In the genomic region with DNA sequence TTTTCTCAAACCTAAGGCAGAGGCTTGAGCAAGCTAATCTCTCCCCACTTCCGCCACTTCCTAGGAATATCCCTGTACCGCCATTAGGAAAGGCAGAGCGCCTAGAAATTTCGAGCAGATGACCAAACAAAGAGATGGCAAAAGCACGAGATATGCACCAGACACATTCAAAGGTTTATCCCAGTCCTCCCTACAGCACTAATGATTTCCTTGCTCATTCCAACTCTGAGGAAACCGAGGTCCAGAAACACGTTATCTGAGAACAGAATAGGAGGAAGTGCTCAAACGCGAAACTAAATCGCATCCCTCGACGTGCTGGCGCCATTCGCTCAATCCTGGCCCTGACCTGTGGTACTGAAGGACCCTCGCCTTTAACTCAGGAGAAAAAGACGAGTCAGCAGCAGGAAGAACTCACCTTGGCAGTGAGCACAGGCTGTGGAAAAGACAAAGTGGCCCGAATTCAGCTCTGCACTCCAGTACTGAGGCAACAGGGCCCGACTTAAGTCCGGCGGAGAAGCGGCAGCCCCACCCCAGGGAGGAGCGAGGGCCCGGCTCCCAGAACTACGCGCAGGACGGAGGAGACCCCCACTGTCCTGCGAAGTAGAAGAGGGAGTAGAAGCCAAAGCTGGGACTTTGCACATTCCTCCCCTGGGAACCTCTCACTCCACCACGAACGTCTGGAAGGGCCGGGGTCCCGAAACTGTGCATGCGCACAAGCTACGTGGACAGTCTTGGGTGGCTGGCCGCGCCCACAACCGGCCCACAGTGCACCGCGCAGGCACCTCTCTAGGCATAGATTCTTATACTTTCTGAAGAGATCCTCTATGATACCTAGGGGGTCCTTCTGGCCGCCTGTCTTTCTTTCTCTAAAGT, we compare ENCODE assay signal across 7 mouse cellular contexts. TPM values are rescaled to one million over a fixed set of nuclear protein-coding genes. Genes with fewer than 3 reads are reported as not detected.
A peak's percentile ranks its signal among the peaks of the same experiment; 100 is the strongest.
DNase-seq lines count a peak whose midpoint lies in the region; ATAC-seq and TF ChIP-seq lines count a peak whose summit lies in the region.

Gene Akr1a1, minus strand, starts transcription at position 757 of the 873 bp plus-strand sequence.

- peak within 1 kb of the TSS; percentile 95 for H3K27ac ChIP-seq in intestine, postnatal 0 days (ENCODE audit: low read depth, low read length)
- H3K27ac ChIP-seq in midbrain, embryonic 12.5 days (replicated peaks), result peak within 1 kb of the TSS; percentile 79
- H3K27ac ChIP-seq in small intestine, adult 2 months (ENCODE audit: insufficient read depth, low read depth, low read length), result peak within 1 kb of the TSS; percentile 93

- H3K27me3 ChIP-seq in intestine, postnatal 0 days (replicated peaks; ENCODE audit: control insufficient read depth, insufficient read depth, low read length), result no peaks in the 10 kb centered on the region
- no peaks in the 10 kb centered on the region for H3K27me3 ChIP-seq in midbrain, embryonic 12.5 days
- no peaks in the 10 kb centered on the region for H3K27me3 ChIP-seq in small intestine, adult 2 months (ENCODE audit: control insufficient read depth, insufficient read depth, low read length)

- H3K4me1 ChIP-seq in intestine, postnatal 0 days (replicated peaks; ENCODE audit: control insufficient read depth, insufficient read depth, low read length), result peaks cover 9% of the 10 kb centered on the region
- peaks cover 36% of the 10 kb centered on the region for H3K4me1 ChIP-seq in midbrain, embryonic 12.5 days
- H3K4me1 ChIP-seq in small intestine, adult 2 months (ENCODE audit: control insufficient read depth, insufficient read depth, insufficient read length, low read length), result peaks cover 13% of the 10 kb centered on the region; the same call in 1 of the 2 replicates

- peak; percentile 91 for TF ChIP-seq POLR2A in small intestine, adult 2 months (IDR thresholded peaks at IDR 0.05; ENCODE audit: low read depth, low read length)

- intact Hi-C loops in left cerebral cortex, postnatal 4 days (cut with DNase I), result loop anchor here (2.0 kb wide), 1 partner anchor 24 kb away; the partner anchor contains the start of gene Nasp

- H3K9me3 ChIP-seq in intestine, postnatal 0 days (ENCODE audit: control insufficient read depth), result no peaks in the 10 kb centered on the region
- H3K9me3 ChIP-seq in midbrain, embryonic 12.5 days, result no peaks in the 10 kb centered on the region

- peak within 1 kb of the TSS; percentile 85 for H3K4me3 ChIP-seq in intestine, postnatal 0 days (ENCODE audit: low read depth, low read length)
- H3K4me3 ChIP-seq in midbrain, embryonic 12.5 days, result peak within 1 kb of the TSS; percentile 91
- peak within 1 kb of the TSS; percentile 96 for H3K4me3 ChIP-seq in small intestine, adult 2 months (ENCODE audit: low read depth, low read length)

- H3K4me2 ChIP-seq in intestine, postnatal 0 days (replicated peaks; ENCODE audit: low read depth), result peak within 1 kb of the TSS; percentile 74
- H3K4me2 ChIP-seq in midbrain, embryonic 12.5 days (replicated peaks), result peak within 1 kb of the TSS; percentile 81

- ATAC-seq in intestine, postnatal 0 days, result peak; percentile 89
- peak; percentile 99 for ATAC-seq in midbrain, embryonic 12.5 days (ENCODE audit: low FRiP score, low read depth)

- no peak; the same call in 1 of the 2 replicates for TF ChIP-seq CTCF in intestine, postnatal 0 days (IDR thresholded peaks at IDR 0.05; ENCODE audit: low read depth)
- TF ChIP-seq CTCF in small intestine, adult 2 months (IDR thresholded peaks at IDR 0.05; ENCODE audit: extremely low read depth, insufficient read length, insufficient replicate concordance, low read depth, low read length), result no peak

- 0% methylated on average over 39 of the region's 39 CpGs for WGBS in intestine, postnatal 0 days
- WGBS in midbrain, embryonic 12.5 days, result under 1% methylated on average over 39 of the region's 39 CpGs
- under 1% methylated on average over 39 of the region's 39 CpGs for WGBS in small intestine, adult 2 months

- peak; percentile 89 for DNase-seq in adrenal gland, adult 8-10 months
- DNase-seq in embryo, embryonic 9.5 days (ENCODE audit: extremely low spot score), result peak; percentile 94
- DNase-seq in gonadal fat pad, adult 2 months (ENCODE audit: low read depth), result no peak
- DNase-seq in left cerebral cortex, postnatal 4 days, result peak; percentile 94

- 0 out of 2 replicates have a peak, but pooled peaks cover 4% of the 10 kb centered on the region for H3K36me3 ChIP-seq in intestine, postnatal 0 days (ENCODE audit: control insufficient read depth, insufficient read depth)
- peaks cover 19% of the 10 kb centered on the region for H3K36me3 ChIP-seq in midbrain, embryonic 12.5 days
- H3K36me3 ChIP-seq in small intestine, adult 2 months (ENCODE audit: control insufficient read depth, insufficient read depth, low read length), result peaks cover 11% of the 10 kb centered on the region

- peak within 1 kb of the TSS; percentile 95 for H3K9ac ChIP-seq in intestine, postnatal 0 days (ENCODE audit: low read depth, low read length)
- H3K9ac ChIP-seq in midbrain, embryonic 12.5 days (replicated peaks), result peak within 1 kb of the TSS; percentile 96

RNA-seq across cellular contexts. Expression of gene Akr1a1, which starts in this region (rescaled TPM):
- 1,000 to 10,000 TPM in 1 of 4 experiments, 100 to 1,000 TPM in 3; 829 to 1,005 (median 899) TPM for total RNA-seq in adrenal gland, adult 8-10 months (2022)
- polyA plus RNA-seq in gonadal fat pad, adult 2 months (2012; rRNA removed), result 1,043 and 1,056 TPM in 2 replicates
- 860 and 870 TPM in 2 replicates for polyA plus RNA-seq in intestine, postnatal 0 days (2015; fragmentation: Nextera tagmentation; extraction: Ambion mirVana)
- total RNA-seq in left cerebral cortex, postnatal 4 days (2021), result 100 to 1,000 TPM; 651 to 668 TPM
- polyA plus RNA-seq in midbrain, embryonic 12.5 days (2016; fragmentation: Nextera tagmentation; extraction: Ambion mirVana), result 463 and 513 TPM in 2 replicates
- polyA plus RNA-seq in small intestine, adult 2 months (2012; rRNA removed), result 304 and 652 TPM in 2 replicates
